Mouse (Mus musculus) midbrain, embryonic 15.5 days (tissue): ENCODE measurements around the gene Dnajb9. TPM values are rescaled to one million over a fixed set of nuclear protein-coding genes. Genes with fewer than 3 reads are reported as not detected.
A peak's percentile ranks its signal among the peaks of the same experiment; 100 is the strongest.

ENCODE experiments used
- ATAC-seq: fragments of 200-750 bp; cut with Nextera tagmentation; replicated peaks from 2 replicates; pipeline ENCODE4 v1.8.0; 2017; ENCODE audit warnings: moderate TSS enrichment
- H3K27ac ChIP-seq: fragments of 300-500 bp; sonication (generic); 2 replicates; pipeline ENCODE4 v1.5.1; 2015; ENCODE audit warnings: mild to moderate bottlenecking, inconsistent platforms
- H3K27me3 ChIP-seq: fragments of 300-500 bp; sonication (generic); replicated peaks from 2 replicates; pipeline ENCODE4 v1.6.1; 2015; ENCODE audit warnings: inconsistent platforms
- H3K36me3 ChIP-seq: fragments of 300-500 bp; sonication (generic); replicated peaks from 2 replicates; pipeline ENCODE4 v1.6.1; 2015; ENCODE audit warnings: inconsistent platforms
- H3K4me1 ChIP-seq: fragments of 300-500 bp; sonication (generic); 2 replicates; pipeline ENCODE4 v1.6.1; 2015; ENCODE audit warnings: inconsistent platforms
- H3K4me2 ChIP-seq: fragments of 300-500 bp; sonication (generic); 2 replicates; pipeline ENCODE4 v1.6.1; 2015; ENCODE audit warnings: inconsistent platforms, mild to moderate bottlenecking, moderate library complexity
- H3K4me3 ChIP-seq: fragments of 300-500 bp; sonication (generic); 2 replicates; pipeline ENCODE4 v1.5.1; 2015; ENCODE audit warnings: mild to moderate bottlenecking, inconsistent platforms
- H3K9ac ChIP-seq: fragments of 300-500 bp; sonication (generic); 2 replicates; pipeline ENCODE4 v1.6.1; 2015; ENCODE audit warnings: mild to moderate bottlenecking, inconsistent platforms
- H3K9me3 ChIP-seq: fragments of 300-500 bp; sonication (generic); 2 replicates; pipeline ENCODE4 v1.6.1; 2016; ENCODE audit warnings: inconsistent platforms
- WGBS: fragments of 180-500 bp; shearing (Covaris S2); methylation state at CpG from one replicate; pipeline ENCODE4 v1.1.7; 2015; ENCODE audit warnings: mixed read lengths; 5-methylcytosine and 5-hydroxymethylcytosine counted together
- microRNA-seq: library from miRNA; unstranded; fragments of <30 nt; microRNA quantifications from one replicate; pipeline ENCODE4, GENCODE M21; 2016
- polyA plus RNA-seq: library from polyadenylated mRNA; unstranded; fragments of >200 nt; fragmentation: Nextera tagmentation; extraction: Ambion mirVana; gene quantifications from 2 replicates; pipeline ENCODE4 v1.2.1, GENCODE M21; 2015

The Dnajb9 gene
- polyA plus RNA-seq, 1 experiment from 2014 or later: 31.5 TPM

DNA sequence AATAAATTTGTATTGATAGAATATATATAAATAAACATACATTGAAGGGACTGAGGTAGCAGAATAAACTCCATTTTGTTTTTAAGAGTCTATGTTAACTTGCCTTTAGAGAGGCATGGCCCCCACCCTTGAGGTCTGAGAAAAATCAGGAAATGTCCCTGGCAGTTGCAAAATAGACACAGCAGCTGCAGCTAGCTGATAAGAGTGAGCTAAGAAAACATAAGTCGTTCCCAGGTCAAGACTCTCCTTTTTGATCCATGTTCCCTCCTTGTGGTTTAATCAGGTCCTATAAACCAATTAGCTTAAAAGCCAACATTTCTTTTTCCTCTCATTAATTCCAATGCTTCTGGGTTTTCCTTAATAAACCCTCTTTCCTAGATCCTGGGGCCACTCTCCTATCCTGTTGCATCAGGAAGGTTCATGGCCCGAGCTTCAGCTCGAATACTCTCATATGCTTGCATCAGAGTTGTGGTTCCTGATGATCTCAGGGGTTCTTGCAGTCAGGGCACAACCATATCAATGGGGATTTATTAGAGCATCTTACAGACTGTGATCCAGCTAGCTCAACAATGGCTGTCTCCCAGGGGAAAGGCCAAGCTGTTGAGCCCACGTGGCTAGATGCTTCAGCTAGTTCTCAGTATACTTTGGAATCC, 12.1 kb downstream of the Dnajb9 start:
- H3K27ac ChIP-seq: no peak overlapping the region
- H3K4me3 ChIP-seq: no peak overlapping the region
- H3K36me3 ChIP-seq: no peaks in the 10 kb centered on the region
- H3K4me1 ChIP-seq: no peaks in the 10 kb centered on the region
- H3K4me2 ChIP-seq: no peak overlapping the region
- H3K9me3 ChIP-seq: no peaks in the 10 kb centered on the region
- no peak for ATAC-seq
- 63% methylated on average over 4 of the region's 4 CpGs for WGBS
- no peak overlapping the region for H3K9ac ChIP-seq
- no peaks in the 10 kb centered on the region for H3K27me3 ChIP-seq

GRCm38 (mm10) chr12:44181081-44181982, 28.8 kb downstream of the Dnajb9 start:
- Histone ChIP-seq H3K27ac (no peak overlapping the region), H3K4me1 (peaks cover 11% of the 10 kb centered on the region), H3K27me3 (no peaks in the 10 kb centered on the region), H3K4me3 (no peak overlapping the region), H3K9me3 (no peaks in the 10 kb centered on the region), H3K4me2 (0 out of 2 replicates have a peak overlapping the region, but pooled peaks have one; percentile 19), H3K9ac (no peak overlapping the region), H3K36me3 (no peaks in the 10 kb centered on the region)
- WGBS: 44% methylated on average over 9 of the region's 9 CpGs
- peak; percentile 93 for ATAC-seq

DNA sequence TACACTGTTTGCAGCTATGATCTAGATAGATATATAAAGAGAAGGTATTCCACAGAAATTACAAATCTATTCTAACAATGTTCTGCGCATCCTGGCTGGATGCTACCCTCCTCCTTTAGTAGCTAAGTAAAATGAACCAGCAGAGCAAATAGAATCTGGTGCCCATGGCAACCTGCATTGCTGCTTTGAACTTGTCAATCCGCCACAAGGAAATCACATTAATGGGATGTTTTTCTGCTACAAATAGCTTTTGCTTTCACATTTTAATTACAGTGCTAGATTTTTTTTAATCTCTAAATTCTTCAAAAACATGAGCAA, 33.1 kb downstream of the Dnajb9 start:
- H3K9me3 ChIP-seq: no peaks in the 10 kb centered on the region
- H3K36me3 ChIP-seq: no peaks in the 10 kb centered on the region
- H3K9ac ChIP-seq: no peak overlapping the region
- no peak overlapping the region for H3K4me3 ChIP-seq
- ATAC-seq: peak; percentile 61
- peak overlapping the region; percentile 71 for H3K27ac ChIP-seq
- H3K27me3 ChIP-seq: no peaks in the 10 kb centered on the region
- peaks cover 16% of the 10 kb centered on the region for H3K4me1 ChIP-seq
- no peak overlapping the region for H3K4me2 ChIP-seq
- WGBS: 21% methylated on average over 2 of the region's 2 CpGs

- peak; percentile 69 for ATAC-seq
- 32% methylated on average over 10 of the region's 10 CpGs for WGBS
- no peak overlapping the region for H3K9ac ChIP-seq
- H3K9me3 ChIP-seq: no peaks in the 10 kb centered on the region
- H3K4me3 ChIP-seq: no peak overlapping the region
- H3K27ac ChIP-seq: peak overlapping the region; percentile 71
- H3K36me3 ChIP-seq: no peaks in the 10 kb centered on the region
- H3K27me3 ChIP-seq: no peaks in the 10 kb centered on the region
- peaks cover 16% of the 10 kb centered on the region for H3K4me1 ChIP-seq
- H3K4me2 ChIP-seq: peak overlapping the region; percentile 18
Observed at GRCm38 (mm10) chr12:44176331-44177037, 33.6 kb downstream of the Dnajb9 start.

DNA sequence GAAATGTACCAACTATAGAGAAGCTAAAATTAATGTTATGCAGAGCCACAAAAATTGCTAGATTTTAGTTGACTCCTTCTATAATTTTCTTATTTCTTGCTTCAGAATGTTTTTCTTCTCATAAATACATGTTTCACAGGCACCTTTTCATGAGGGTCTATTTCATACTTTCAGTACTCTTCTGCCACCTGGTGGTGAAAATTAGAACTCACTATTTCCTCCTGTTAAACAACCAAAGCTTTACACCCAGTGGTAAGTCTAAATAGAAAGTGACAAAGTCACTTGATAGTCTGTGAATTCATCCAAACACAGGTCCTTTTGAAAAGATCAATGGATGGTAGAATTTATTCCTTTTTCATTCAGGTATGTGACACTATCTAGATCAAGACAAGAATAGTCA, 43.2 kb downstream of the Dnajb9 start:
- ATAC-seq: 0 out of 2 replicates have a peak, but pooled peaks have one; percentile 63
- H3K9me3 ChIP-seq: no peaks in the 10 kb centered on the region

DNA sequence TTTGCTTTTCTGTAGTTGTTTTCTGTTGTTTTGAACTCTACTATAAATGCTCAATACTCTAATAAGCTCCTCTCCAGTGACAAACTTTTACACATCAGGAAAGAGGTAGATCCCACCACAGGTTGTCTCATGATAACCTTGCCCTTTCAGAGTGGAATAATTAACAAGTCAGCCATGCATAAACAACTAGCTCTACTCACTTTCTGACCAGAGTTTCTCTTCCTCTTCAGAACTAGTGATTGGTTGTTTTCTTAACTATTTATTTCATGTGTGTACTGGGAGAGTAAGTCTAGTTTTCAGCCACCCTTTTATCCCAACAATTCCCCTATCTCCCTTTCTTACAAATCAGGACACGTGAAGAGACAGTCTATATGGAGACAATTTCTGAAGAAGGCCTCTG, 50.8 kb downstream of the Dnajb9 start:
- no peak overlapping the region for H3K4me3 ChIP-seq
- no peaks in the 10 kb centered on the region for H3K4me1 ChIP-seq
- H3K9ac ChIP-seq: no peak overlapping the region
- H3K27ac ChIP-seq: no peak overlapping the region
- no peaks in the 10 kb centered on the region for H3K27me3 ChIP-seq
- no peaks in the 10 kb centered on the region for H3K9me3 ChIP-seq
- WGBS: 82% methylated on average over 1 of the region's 1 CpGs
- no peaks in the 10 kb centered on the region for H3K36me3 ChIP-seq
- H3K4me2 ChIP-seq: no peak overlapping the region
- ATAC-seq: no peak

More for the DNA sequence above, 43.2 kb downstream of the Dnajb9 start:
- H3K27ac ChIP-seq: no peak overlapping the region
- H3K9ac ChIP-seq: no peak overlapping the region
- H3K4me1 ChIP-seq: no peaks in the 10 kb centered on the region
- H3K4me2 ChIP-seq: no peak overlapping the region
- H3K27me3 ChIP-seq: no peaks in the 10 kb centered on the region
- no peak overlapping the region for H3K4me3 ChIP-seq
- H3K36me3 ChIP-seq: no peaks in the 10 kb centered on the region

Small RNAs within 50 kb of the gene (microRNA-seq; reads per million reads assigned to microRNA genes)
- not detected for gene Mir5627

Other genes starting within 250 kb of the Dnajb9 start
- 130 and 136 TPM in 2 replicates for gene Pnpla8, start 11.0 kb upstream of the Dnajb9 start, polyA plus RNA-seq
- 137 and 157 TPM in 2 replicates for gene Nrcam, start 118.6 kb upstream of the Dnajb9 start, polyA plus RNA-seq